In genomic region chr13:95805469-95806166, GRCm38 (mm10) we compare ENCODE assay signal across 7 mouse cellular contexts.
DNase-seq lines count a peak whose midpoint lies in the region; ATAC-seq lines count a peak whose summit lies in the region.

No protein-coding gene starts in this region.

- H3K4me3 ChIP-seq in liver, embryonic 13.5 days (replicated peaks), result no peak overlapping the region
- no peak overlapping the region for H3K4me3 ChIP-seq in midbrain, embryonic 15.5 days

- no peaks in the 10 kb centered on the region for H3K27me3 ChIP-seq in liver, embryonic 13.5 days
- no peaks in the 10 kb centered on the region for H3K27me3 ChIP-seq in midbrain, embryonic 15.5 days (replicated peaks)

- H3K27ac ChIP-seq in liver, embryonic 13.5 days, result no peak overlapping the region
- H3K27ac ChIP-seq in midbrain, embryonic 15.5 days, result no peak overlapping the region

- 44% methylated on average over 13 of the region's 13 CpGs for WGBS in liver, embryonic 13.5 days (ENCODE audit: insufficient replicate concordance)
- 56% methylated on average over 13 of the region's 13 CpGs for WGBS in midbrain, embryonic 15.5 days

- ATAC-seq in liver, embryonic 13.5 days (ENCODE audit: low read depth), result peak; percentile 69
- no peak for ATAC-seq in midbrain, embryonic 15.5 days (replicated peaks)

- 0 out of 2 replicates have a peak overlapping the region, but pooled peaks have one; percentile 11 for H3K4me2 ChIP-seq in liver, embryonic 13.5 days
- H3K4me2 ChIP-seq in midbrain, embryonic 15.5 days, result no peak overlapping the region

- no peaks in the 10 kb centered on the region for H3K9me3 ChIP-seq in liver, embryonic 13.5 days (replicated peaks)
- H3K9me3 ChIP-seq in midbrain, embryonic 15.5 days, result no peaks in the 10 kb centered on the region

- H3K4me1 ChIP-seq in liver, embryonic 13.5 days (replicated peaks), result peaks cover 31% of the 10 kb centered on the region
- H3K4me1 ChIP-seq in midbrain, embryonic 15.5 days, result peaks cover 16% of the 10 kb centered on the region

- no peak overlapping the region for H3K9ac ChIP-seq in liver, embryonic 13.5 days
- H3K9ac ChIP-seq in midbrain, embryonic 15.5 days, result no peak overlapping the region

- no peaks in the 10 kb centered on the region for H3K36me3 ChIP-seq in liver, embryonic 13.5 days
- H3K36me3 ChIP-seq in midbrain, embryonic 15.5 days (replicated peaks), result no peaks in the 10 kb centered on the region

- peak; percentile 84 for DNase-seq in ZHBTc4 (ENCODE audit: low read depth, low spot score)
- DNase-seq in adrenal gland, postnatal 14 days, result peak; percentile 91
- peak; percentile 4 to 23 for DNase-seq in heart, postnatal 14 days
- DNase-seq in liver, embryonic 13.5 days, result no peak
- peak; percentile 51 for DNase-seq in testis, postnatal 10 days (ENCODE audit: low spot score)
- no peak for DNase-seq in layer of hippocampus, adult 9-11 months

- intact Hi-C loops in heart, postnatal 14 days (cut with DNase I), result no loop called here

Comparison
In these comparisons a context has a peak if more than half of its experiments do, and no peak if none do; other contexts are left out.
1. DNase-seq: peak in ZHBTc4 (single experiment), adrenal gland, postnatal 14 days (single experiment), heart, postnatal 14 days (2 of 2) and testis, postnatal 10 days (single experiment); none in liver, embryonic 13.5 days (single experiment) and layer of hippocampus, adult 9-11 months (single experiment).